Mouse (Mus musculus) B cell, adult 2 months (primary cell): ENCODE measurements around the gene Pola2.

Experiments
- DNase-seq, 2 experiments: peaks; one replicate each; pipeline ENCODE4 v3.0.0; 2022

Pola2 gene

GRCm38 (mm10) chr19:5964804-5965203 lies 802 bp upstream of the Pola2 start:
- peak; percentile 12 to 13 for DNase-seq

- no peak for DNase-seq
Measured at GRCm38 (mm10) chr19:5962651-5963050, 1.4 kb downstream of the Pola2 start.

DNA sequence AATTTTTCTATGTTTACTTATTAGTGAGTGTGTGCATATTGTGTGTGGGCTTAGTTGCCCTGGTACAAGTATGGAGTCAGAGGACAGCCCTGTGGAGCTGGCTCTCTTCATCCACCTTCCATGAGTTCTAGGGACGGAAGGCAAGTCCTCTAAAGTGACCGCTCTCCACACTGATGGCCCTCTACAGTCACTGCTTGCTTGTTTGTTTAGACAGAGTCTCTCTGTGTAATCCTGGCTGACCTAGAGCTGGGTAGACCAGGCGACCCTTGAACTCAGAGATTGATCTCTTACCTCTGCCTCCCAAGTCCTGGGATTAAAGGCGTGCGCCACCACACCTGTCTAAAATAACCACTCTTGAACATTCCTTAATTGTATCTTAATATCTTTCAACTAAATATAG lies 6.6 kb downstream of the Pola2 start:
- no peak for DNase-seq

- DNase-seq = peak; percentile 84
Measured at GRCm38 (mm10) chr19:5956685-5957084, 7.3 kb downstream of the Pola2 start.

DNA sequence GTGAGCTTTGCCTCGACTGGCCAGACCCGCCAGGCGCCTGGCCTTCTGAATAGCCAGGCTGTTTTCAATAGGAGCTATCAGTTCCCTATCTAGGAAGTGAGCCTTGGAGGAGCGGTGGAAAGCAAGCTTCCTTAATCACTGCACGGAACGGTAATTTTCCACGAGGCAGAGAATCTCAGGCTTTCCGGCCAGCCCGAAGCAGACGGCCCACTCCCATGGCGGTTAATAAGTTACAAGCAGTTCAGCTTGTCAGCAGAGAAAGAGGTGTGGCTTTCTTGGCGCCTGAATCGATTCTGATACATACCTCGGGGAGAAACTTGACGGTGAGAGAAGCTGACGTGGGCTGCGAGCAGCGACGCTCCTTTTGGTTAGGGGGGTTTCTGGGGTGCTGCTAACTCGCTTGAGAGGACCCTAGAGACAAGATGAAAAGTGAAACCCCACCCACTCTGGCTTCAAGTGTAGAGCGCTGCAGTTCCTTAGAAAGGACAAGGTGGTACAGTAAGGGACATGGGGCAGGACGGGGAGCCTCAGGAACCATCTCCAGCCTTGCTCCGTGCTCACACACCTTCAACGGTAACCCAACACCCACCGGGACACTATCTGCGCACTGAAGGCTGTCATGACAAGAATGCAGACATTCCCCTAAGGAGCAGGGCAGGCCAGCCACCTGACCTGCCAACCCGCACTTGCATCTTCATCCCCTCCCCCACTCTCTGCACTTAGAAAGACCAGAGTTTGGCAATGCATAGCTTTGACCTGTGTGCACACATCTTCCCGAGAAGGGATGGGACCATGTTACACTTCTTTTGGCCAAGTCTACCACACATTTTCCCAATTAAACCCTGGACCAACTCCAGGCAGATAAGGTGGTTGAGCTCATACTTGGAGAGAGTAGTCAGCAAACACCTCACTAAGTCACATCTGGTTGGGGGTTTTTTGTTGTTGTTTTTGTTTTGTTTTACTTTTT lies 8.0 kb downstream of the Pola2 start:
- no peak for DNase-seq

DNA sequence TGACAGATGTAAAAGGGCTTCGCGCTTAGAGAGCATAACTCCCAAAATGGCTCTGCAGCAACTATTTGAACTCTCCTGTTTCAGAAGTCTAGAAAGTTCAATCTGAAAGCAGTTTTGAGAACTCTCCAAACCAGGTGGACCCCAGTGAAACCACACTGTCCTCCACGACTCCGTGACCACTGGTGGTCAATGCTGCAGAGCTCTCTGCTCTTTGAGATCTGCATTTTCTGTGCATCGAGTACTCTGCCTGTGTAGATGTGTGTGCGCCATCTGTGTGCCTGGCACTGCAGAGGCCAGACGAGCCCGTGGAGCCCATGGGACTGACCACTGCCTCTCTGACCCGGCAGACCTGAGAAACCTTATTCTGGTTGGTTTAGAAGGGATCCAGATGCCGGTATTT lies 9.1 kb downstream of the Pola2 start:
- no peak for DNase-seq

GRCm38 (mm10) chr19:5954031-5954710 lies 9.8 kb downstream of the Pola2 start:
- DNase-seq = no peak

GRCm38 (mm10) chr19:5953201-5953770 lies 10.7 kb downstream of the Pola2 start:
- DNase-seq = no peak

DNA sequence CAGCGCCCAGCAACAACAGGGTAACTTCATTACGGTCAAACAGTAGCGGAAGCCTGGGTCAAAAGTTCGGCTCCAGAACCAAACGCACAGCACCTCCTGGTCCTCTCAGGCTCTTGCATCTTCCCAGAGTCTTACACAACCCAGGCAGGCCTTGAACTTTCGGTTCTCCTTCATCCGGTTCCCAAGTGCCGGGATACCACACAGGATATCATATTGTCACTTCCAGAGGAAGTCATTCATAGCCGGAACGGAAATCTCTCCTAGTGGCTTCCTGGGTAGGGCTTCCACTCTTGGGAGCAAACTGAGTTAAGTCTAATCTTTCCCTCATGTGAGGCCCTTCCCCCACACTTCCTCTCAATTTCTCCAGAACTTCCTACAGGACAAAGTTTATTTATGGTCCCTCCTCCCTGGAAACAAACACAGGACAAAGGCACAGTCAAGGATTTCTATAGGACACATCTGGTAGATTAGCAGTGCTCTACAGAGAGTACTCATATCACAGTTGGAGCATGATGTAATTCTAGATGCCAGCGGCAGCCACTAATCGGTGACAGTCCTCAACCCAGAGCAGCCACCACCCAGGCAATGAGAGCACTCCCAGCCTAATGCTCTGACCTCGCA lies 11.8 kb downstream of the Pola2 start:
- no peak for DNase-seq

GRCm38 (mm10) chr19:5951631-5952030 lies 12.4 kb downstream of the Pola2 start:
- DNase-seq = no peak

DNA sequence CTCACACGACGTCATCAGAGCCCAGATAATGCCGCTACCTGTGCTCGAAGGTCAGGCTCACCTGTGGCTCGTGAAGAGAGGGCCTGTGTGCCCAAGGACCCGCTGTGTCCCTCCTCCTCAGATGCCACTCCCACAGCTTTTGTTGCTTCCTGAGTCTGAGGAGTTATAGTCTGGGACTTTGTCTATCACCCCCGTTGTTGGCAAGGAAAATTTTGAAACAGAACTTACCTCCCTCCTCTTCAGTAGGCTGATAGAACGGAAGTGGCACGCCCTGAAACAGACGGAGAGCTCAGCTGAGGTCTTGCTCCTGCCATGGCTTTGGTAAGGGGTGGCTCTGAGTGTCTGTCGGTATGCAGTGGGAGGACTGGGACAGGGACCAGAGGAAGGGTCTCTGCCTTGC lies 13.8 kb downstream of the Pola2 start:
- no peak for DNase-seq

GRCm38 (mm10) chr19:5945891-5946290 lies 18.1 kb downstream of the Pola2 start:
- DNase-seq = no peak

- no peak for DNase-seq
Measured at GRCm38 (mm10) chr19:5945027-5945426, 19.0 kb downstream of the Pola2 start.

GRCm38 (mm10) chr19:5944145-5944544 lies 19.9 kb downstream of the Pola2 start:
- no peak for DNase-seq

GRCm38 (mm10) chr19:5943404-5943803 lies 20.6 kb downstream of the Pola2 start:
- DNase-seq = no peak

DNA sequence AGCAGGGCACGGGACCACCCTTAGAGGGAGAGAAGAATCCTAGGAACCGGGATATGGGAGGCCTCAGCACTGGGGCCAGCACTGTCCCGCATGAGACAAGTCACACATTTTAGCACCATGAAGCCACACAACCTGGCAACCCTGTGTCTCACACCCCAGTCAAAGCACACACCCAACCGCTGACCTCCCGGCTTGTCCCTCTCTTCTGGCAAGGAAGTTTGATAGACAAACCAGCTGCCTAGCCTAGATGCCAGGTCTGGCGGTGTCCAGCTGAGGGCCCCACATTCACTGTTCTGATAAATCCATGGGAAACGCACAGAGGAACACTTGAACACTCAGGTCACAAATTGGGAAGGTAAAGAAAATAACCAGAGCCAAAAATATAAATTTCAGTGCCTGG lies 21.4 kb downstream of the Pola2 start:
- no peak for DNase-seq

GRCm38 (mm10) chr19:5940656-5941055 lies 23.3 kb downstream of the Pola2 start:
- no peak for DNase-seq

DNA sequence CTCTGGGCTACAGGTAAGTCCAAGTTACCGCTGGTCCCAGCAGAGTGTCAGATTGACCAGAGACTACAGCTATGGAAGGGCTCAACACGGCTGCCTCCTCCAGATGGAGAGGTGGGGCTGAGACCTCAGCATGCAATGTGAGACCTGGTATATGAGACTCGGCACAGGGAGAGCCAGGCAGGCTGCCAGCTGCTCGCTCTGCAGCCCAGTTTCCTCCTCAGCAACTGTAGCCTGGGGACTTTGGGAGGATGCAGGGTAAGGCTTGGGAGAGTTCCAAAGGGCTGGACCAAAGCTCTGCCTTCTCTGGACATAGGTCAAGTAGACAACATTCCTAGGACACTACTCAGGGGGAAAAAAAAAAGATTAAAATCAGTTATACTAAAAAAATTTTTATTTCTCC lies 23.8 kb downstream of the Pola2 start:
- DNase-seq = no peak

DNA sequence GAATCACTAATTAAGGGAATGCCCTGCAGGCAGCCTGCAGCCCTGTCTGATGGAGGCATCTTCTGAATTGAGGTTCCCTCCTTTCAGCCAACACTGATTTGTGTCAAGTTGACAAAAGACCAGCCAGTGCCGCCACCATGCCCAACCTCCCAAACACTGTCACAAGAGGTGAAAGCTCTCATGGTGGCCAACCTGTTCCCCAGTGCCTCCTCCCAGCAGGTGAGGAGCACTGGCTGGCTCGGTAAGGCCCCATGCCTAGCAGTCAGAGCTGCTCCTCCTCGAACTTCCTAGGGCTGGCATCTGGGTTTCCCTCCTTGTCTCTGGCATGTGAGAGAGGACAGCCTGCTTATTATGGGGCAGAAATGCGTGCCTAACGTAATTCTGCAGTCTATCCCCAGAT lies 24.3 kb downstream of the Pola2 start:
- no peak for DNase-seq

DNA sequence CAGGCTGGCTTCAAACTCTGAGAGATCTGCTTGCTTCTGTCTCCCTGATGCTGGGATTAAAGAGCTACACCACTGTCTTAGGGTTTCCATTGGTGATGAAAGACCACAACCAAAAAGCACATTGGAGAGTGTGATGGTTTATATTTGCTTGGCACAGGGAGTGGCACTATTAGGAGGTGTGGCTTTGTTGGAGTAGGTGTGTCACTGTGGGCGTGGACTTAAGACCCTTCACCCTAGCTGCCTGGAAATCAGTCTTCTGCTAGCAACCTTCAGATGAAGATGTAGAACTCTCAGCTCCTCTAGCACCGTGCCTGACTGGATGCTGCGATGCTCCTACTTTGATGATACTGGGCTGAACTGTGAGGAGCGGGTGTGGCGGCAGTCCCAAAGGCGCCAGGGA lies 25.5 kb downstream of the Pola2 start:
- DNase-seq = no peak

GRCm38 (mm10) chr19:5937836-5938406 lies 26.1 kb downstream of the Pola2 start:
- DNase-seq = no peak

DNA sequence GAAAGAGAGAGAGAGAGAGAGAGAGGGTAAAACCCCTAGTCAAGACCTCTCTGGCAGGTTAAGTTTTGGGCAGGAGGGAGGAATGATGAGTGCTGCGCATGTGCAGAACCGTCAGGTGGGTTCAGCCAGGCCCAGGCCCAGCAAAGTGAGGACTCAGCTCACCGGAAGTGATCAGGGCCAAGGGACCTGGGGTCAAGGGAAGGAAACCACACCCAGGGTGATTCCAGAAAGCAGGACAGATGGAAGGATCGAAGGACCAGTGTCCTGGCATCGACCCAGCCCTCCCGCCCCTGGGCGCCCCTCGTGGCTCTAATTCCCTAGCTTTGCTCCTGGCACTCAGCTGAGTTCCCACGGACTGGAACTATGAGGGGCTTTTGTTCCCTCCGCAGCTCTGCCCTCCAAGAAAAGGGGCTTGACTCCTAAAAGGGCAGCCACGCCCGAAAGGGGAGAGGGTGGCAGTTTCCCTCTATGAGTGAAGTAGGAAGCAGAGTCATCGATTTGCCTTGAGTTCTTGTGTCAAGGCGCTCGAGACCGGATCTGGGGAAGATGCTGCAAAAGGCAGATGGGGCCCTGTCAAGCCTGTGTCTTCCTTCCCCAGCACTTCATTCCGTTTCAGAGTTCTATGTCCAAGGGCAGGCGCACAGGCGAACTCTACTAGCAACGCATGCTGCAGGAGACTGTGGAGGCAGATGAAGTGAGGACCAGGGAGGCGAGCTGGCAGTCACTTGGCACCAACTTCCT lies 26.7 kb downstream of the Pola2 start:
- no peak for DNase-seq
